9 mouse cellular contexts compared by ENCODE assay signal in genomic region chr8:35882638-35883455, GRCm38 (mm10).
DNase-seq lines count a peak whose midpoint lies in the region; ATAC-seq and TF ChIP-seq lines count a peak whose summit lies in the region.
"Had no signal": no experiment of that assay in that cellular context is flagged by ENCODE, and none has a peak within 500 bp of the region (broad histone marks: within the 10 kb centered on the region; RNA-seq: fewer than 3 reads in every experiment).

No protein-coding gene starts in this region.

- no peak overlapping the region for H3K9ac ChIP-seq in intestine, embryonic 15.5 days
- no peak overlapping the region for H3K9ac ChIP-seq in intestine, postnatal 0 days (ENCODE audit: low read depth, low read length)
- H3K9ac ChIP-seq in forebrain, postnatal 0 days, result peak overlapping the region; percentile 36
- H3K9ac ChIP-seq: liver, embryonic 14.5 days had no signal

- H3K4me2 ChIP-seq in intestine, embryonic 15.5 days (replicated peaks), result no peak overlapping the region
- no peak overlapping the region for H3K4me2 ChIP-seq in intestine, postnatal 0 days (replicated peaks; ENCODE audit: low read depth)
- H3K4me2 ChIP-seq in forebrain, postnatal 0 days (ENCODE audit: low read depth), result peak overlapping the region; percentile 38

- H3K9me3 ChIP-seq in intestine, embryonic 15.5 days, result no peaks in the 10 kb centered on the region
- H3K9me3 ChIP-seq in intestine, postnatal 0 days (ENCODE audit: control insufficient read depth), result no peaks in the 10 kb centered on the region
- no peaks in the 10 kb centered on the region for H3K9me3 ChIP-seq in forebrain, postnatal 0 days (ENCODE audit: low read length)

- H3K36me3 ChIP-seq in intestine, embryonic 15.5 days, result no peaks in the 10 kb centered on the region
- H3K36me3 ChIP-seq in intestine, postnatal 0 days (ENCODE audit: control insufficient read depth, insufficient read depth), result no peaks in the 10 kb centered on the region
- no peaks in the 10 kb centered on the region for H3K36me3 ChIP-seq in forebrain, postnatal 0 days (ENCODE audit: insufficient read depth)
- no peaks in the 10 kb centered on the region for H3K36me3 ChIP-seq in kidney, adult 2 months (ENCODE audit: control insufficient read depth, insufficient read depth, low read length)

- no peak overlapping the region; the same call in 1 of the 2 replicates for H3K27ac ChIP-seq in intestine, embryonic 15.5 days
- H3K27ac ChIP-seq in intestine, postnatal 0 days (ENCODE audit: low read depth, low read length), result no peak overlapping the region
- peak overlapping the region; percentile 76 for H3K27ac ChIP-seq in forebrain, postnatal 0 days (ENCODE audit: low read depth, low read length)
- no peak overlapping the region for H3K27ac ChIP-seq in kidney, adult 2 months (ENCODE audit: insufficient read depth, low read depth, low read length)
- H3K27ac ChIP-seq: liver, embryonic 14.5 days had no signal

- H3K4me3 ChIP-seq in intestine, embryonic 15.5 days (replicated peaks), result no peak overlapping the region
- H3K4me3 ChIP-seq in intestine, postnatal 0 days (ENCODE audit: low read depth, low read length), result no peak overlapping the region
- H3K4me3 ChIP-seq in forebrain, postnatal 0 days (ENCODE audit: low read depth, low read length), result peak overlapping the region; percentile 2; the same call in 1 of the 2 replicates
- no peak overlapping the region for H3K4me3 ChIP-seq in kidney, adult 2 months (ENCODE audit: insufficient read depth, low read depth, low read length)

- TF ChIP-seq POLR2A in kidney, adult 2 months (IDR thresholded peaks at IDR 0.05; ENCODE audit: low read depth, low read length), result no peak

- H3K27me3 ChIP-seq in intestine, embryonic 15.5 days (replicated peaks), result no peaks in the 10 kb centered on the region
- no peaks in the 10 kb centered on the region for H3K27me3 ChIP-seq in intestine, postnatal 0 days (replicated peaks; ENCODE audit: control insufficient read depth, insufficient read depth, low read length)
- H3K27me3 ChIP-seq in forebrain, postnatal 0 days (ENCODE audit: insufficient read depth, low read length), result no peaks in the 10 kb centered on the region
- H3K27me3 ChIP-seq in kidney, adult 2 months (replicated peaks; ENCODE audit: control insufficient read depth, insufficient read depth, low read length), result no peaks in the 10 kb centered on the region

- peaks cover 3% of the 10 kb centered on the region; the same call in 1 of the 2 replicates for H3K4me1 ChIP-seq in intestine, embryonic 15.5 days (replicated peaks)
- no peaks in the 10 kb centered on the region; the same call in 1 of the 2 replicates for H3K4me1 ChIP-seq in intestine, postnatal 0 days (replicated peaks; ENCODE audit: control insufficient read depth, insufficient read depth, low read length)
- H3K4me1 ChIP-seq in forebrain, postnatal 0 days (ENCODE audit: insufficient read depth), result 0 out of 2 replicates have a peak, but pooled peaks cover 3% of the 10 kb centered on the region
- H3K4me1 ChIP-seq in kidney, adult 2 months (ENCODE audit: control insufficient read depth, insufficient read depth, low read length), result no peaks in the 10 kb centered on the region

- 0 out of 2 replicates have a peak, but pooled peaks have one; percentile 36 for ATAC-seq in intestine, embryonic 15.5 days
- ATAC-seq in intestine, postnatal 0 days, result no peak
- peak; percentile 83 for ATAC-seq in forebrain, postnatal 0 days

- DNase-seq in ZHBTc4 (ENCODE audit: low read depth, low spot score), result peak; percentile 42
- peak; percentile 82 for DNase-seq in forebrain, postnatal 0 days
- DNase-seq in kidney, adult 2 months, result peak; percentile 82
- peak; percentile 53 for DNase-seq in skeletal muscle tissue, adult 2 months (ENCODE audit: low read depth, low spot score)
- no peak for DNase-seq in thymus, postnatal 10 days (ENCODE audit: low spot score in 2 of 2)
- no peak for DNase-seq in B cell, adult 2 months

- TF ChIP-seq CTCF in intestine, postnatal 0 days (IDR thresholded peaks at IDR 0.05; ENCODE audit: low read depth), result no peak
- TF ChIP-seq CTCF in forebrain, postnatal 0 days (IDR thresholded peaks at IDR 0.05; ENCODE audit: low read depth), result no peak
- no peak for TF ChIP-seq CTCF in kidney, adult 2 months (conservative IDR thresholded peaks at IDR 0.05; ENCODE audit: insufficient read depth, insufficient read length, low read depth, low read length)

- 36% methylated on average over 12 of the region's 12 CpGs for whole genome bisulfite sequencing in intestine, embryonic 15.5 days
- 45% methylated on average over 12 of the region's 12 CpGs for WGBS in intestine, postnatal 0 days
- WGBS in forebrain, postnatal 0 days, result 5% methylated on average over 12 of the region's 12 CpGs
- 26% methylated on average over 12 of the region's 12 CpGs for WGBS in kidney, adult 2 months

Comparison
In these comparisons a context has a peak if more than half of its experiments do, and no peak if none do; other contexts are left out.
1. DNase-seq: peak in ZHBTc4 (single experiment), forebrain, postnatal 0 days (single experiment), kidney, adult 2 months (single experiment) and skeletal muscle tissue, adult 2 months (single experiment); none in thymus, postnatal 10 days (0 of 2) and B cell, adult 2 months (0 of 2).